ENCODE assay signal across 19 mouse cellular contexts in genomic region chr8:72277244-72277643, GRCm38 (mm10). TPM values are rescaled to one million over a fixed set of nuclear protein-coding genes. Genes with fewer than 3 reads are reported as not detected.
A peak's percentile ranks its signal among the peaks of the same experiment; 100 is the strongest.
DNase-seq lines count a peak whose midpoint lies in the region; ATAC-seq and TF ChIP-seq lines count a peak whose summit lies in the region.
"Had no signal": no experiment of that assay in that cellular context is flagged by ENCODE, and none has a peak within 500 bp of the region (broad histone marks: within the 10 kb centered on the region; RNA-seq: fewer than 3 reads in every experiment).

No protein-coding gene starts in this region.

- ATAC-seq in G1E (ENCODE audit: extremely low read depth, insufficient number of reproducible peaks, low FRiP score, poor library complexity, severe bottlenecking): peak; percentile 86
- peak; percentile 55 for ATAC-seq in megakaryocyte progenitor cell, adult 5-6 weeks (replicated peaks; ENCODE audit: poor library complexity)
- ATAC-seq: midbrain, embryonic 15.5 days had no signal

- peaks cover 65% of the 10 kb centered on the region for H3K4me1 ChIP-seq in G1E (ENCODE audit: insufficient read depth, low read depth, low read length)
- H3K4me1 ChIP-seq: embryonic facial prominence, embryonic 10.5 days; hindbrain, embryonic 15.5 days; midbrain, embryonic 15.5 days; neural tube, embryonic 12.5 days had no signal

- H3K4me3 ChIP-seq in G1E (ENCODE audit: low read depth, low read length): peak overlapping the region; percentile 39; the same call in 1 of the 2 replicates
- H3K4me3 ChIP-seq: embryonic facial prominence, embryonic 10.5 days; hindbrain, embryonic 15.5 days; midbrain, embryonic 15.5 days; neural tube, embryonic 12.5 days had no signal

- no peaks in the 10 kb centered on the region for H3K36me3 ChIP-seq in G1E (replicated peaks)
- H3K36me3 ChIP-seq: embryonic facial prominence, embryonic 10.5 days; hindbrain, embryonic 15.5 days; midbrain, embryonic 15.5 days; neural tube, embryonic 12.5 days had no signal

- H3K9me3 ChIP-seq in G1E (replicated peaks): no peaks in the 10 kb centered on the region; the same call in 1 of the 2 replicates
- H3K9me3 ChIP-seq: embryonic facial prominence, embryonic 10.5 days; hindbrain, embryonic 15.5 days; midbrain, embryonic 15.5 days; neural tube, embryonic 12.5 days had no signal

- no peak for TF ChIP-seq CTCF in G1E (IDR thresholded peaks at IDR 0.05; ENCODE audit: low read depth, low read length)

- peak; percentile 83 for DNase-seq in CD4-positive helper T cell, adult 2 months (ENCODE audit: low read depth, low spot score)
- peak; percentile 83 for DNase-seq in G1E (ENCODE audit: low spot score)
- peak; percentile 34 for DNase-seq in liver
- no peak for DNase-seq in adrenal gland, adult 2 months
- no peak for DNase-seq in gastrocnemius, postnatal 10 days
- no peak for DNase-seq in cerebellum, postnatal 36 days
- DNase-seq: adrenal gland, adult 8-10 months; cerebellum, adult 2 months; gastrocnemius, postnatal 14 days; heart, postnatal 10 days; kidney, adult 8-10 months; kidney, postnatal 36 days; lung, adult 18-20 months; lung, postnatal 4 days had no signal

- peaks cover 11% of the 10 kb centered on the region for H3K27me3 ChIP-seq in G1E (ENCODE audit: insufficient read depth, low read length)
- H3K27me3 ChIP-seq: hindbrain, embryonic 15.5 days; midbrain, embryonic 15.5 days; neural tube, embryonic 12.5 days had no signal

RNA-seq across cellular contexts. Expression of gene Gm10282, which starts 27.8 kb away (rescaled TPM):
- 66.3 and 84.2 TPM in 2 replicates for total RNA-seq in G1E (2014; fragmentation: Nextera tagmentation)
- total RNA-seq in G1E (2017): 80.3 and 87.9 TPM in 2 replicates
- polyA plus RNA-seq in G1E (2012): 164 and 205 TPM in 2 replicates
- total RNA-seq in megakaryocyte progenitor cell, adult 5-6 weeks (2015): 58.7 and 76.6 TPM in 2 replicates
- total RNA-seq in megakaryocyte progenitor cell, adult 5-6 weeks (2017): 68.3 and 86.8 TPM in 2 replicates
- total RNA-seq in adrenal gland, adult 2 months (2021): 10 to 100 TPM in 1 of 2 experiments, 1 to 10 TPM in 1; 6.4 to 17.1 TPM
- 0.10 and 0.33 TPM in 2 replicates for polyA plus RNA-seq in adrenal gland, adult 2 months (2012; rRNA removed)
- 10 to 100 TPM; 14.2 to 15.8 TPM for total RNA-seq in gastrocnemius, postnatal 10 days (2021)

RNA-seq across cellular contexts. Expression of gene Ap1m1, which starts 37.4 kb away (rescaled TPM):
- 49.8 and 62.7 TPM in 2 replicates for total RNA-seq in G1E (2014; fragmentation: Nextera tagmentation)
- 35.0 and 39.4 TPM in 2 replicates for total RNA-seq in G1E (2017)
- 93.8 and 98.3 TPM in 2 replicates for polyA plus RNA-seq in G1E (2012)
- 88.1 and 90.6 TPM in 2 replicates for total RNA-seq in megakaryocyte progenitor cell, adult 5-6 weeks (2015)
- 52.4 and 65.4 TPM in 2 replicates for total RNA-seq in megakaryocyte progenitor cell, adult 5-6 weeks (2017)
- total RNA-seq in adrenal gland, adult 2 months (2021): 10 to 100 TPM; 66.3 to 67.8 TPM
- 62.1 and 75.1 TPM in 2 replicates for polyA plus RNA-seq in adrenal gland, adult 2 months (2012; rRNA removed)
- 10 to 100 TPM; 28.7 to 35.9 TPM for total RNA-seq in gastrocnemius, postnatal 10 days (2021)

RNA-seq across cellular contexts. Expression of gene Klf2, which starts 41.6 kb away (rescaled TPM):
- total RNA-seq in G1E (2014; fragmentation: Nextera tagmentation): not detected in 2 replicates
- 0.11 and 0.12 TPM in 2 replicates for total RNA-seq in G1E (2017)
- 1.1 and 1.9 TPM in 2 replicates for polyA plus RNA-seq in G1E (2012)
- total RNA-seq in megakaryocyte progenitor cell, adult 5-6 weeks (2015): 10.8 and 21.8 TPM in 2 replicates
- 2.0 and 6.6 TPM in 2 replicates for total RNA-seq in megakaryocyte progenitor cell, adult 5-6 weeks (2017)
- 10 to 100 TPM; 34.4 to 53.0 TPM for total RNA-seq in adrenal gland, adult 2 months (2021)
- 94.5 and 128 TPM in 2 replicates for polyA plus RNA-seq in adrenal gland, adult 2 months (2012; rRNA removed)
- 10 to 100 TPM; 25.2 to 31.9 TPM for total RNA-seq in gastrocnemius, postnatal 10 days (2021)

RNA-seq across cellular contexts. Expression of gene Fam32a, which starts 57.7 kb away (rescaled TPM):
- total RNA-seq in G1E (2014; fragmentation: Nextera tagmentation): 17.1 and 20.7 TPM in 2 replicates
- 32.7 and 34.8 TPM in 2 replicates for total RNA-seq in G1E (2017)
- polyA plus RNA-seq in G1E (2012): 49.4 and 50.9 TPM in 2 replicates
- total RNA-seq in megakaryocyte progenitor cell, adult 5-6 weeks (2015): 40.5 and 44.9 TPM in 2 replicates
- total RNA-seq in megakaryocyte progenitor cell, adult 5-6 weeks (2017): 37.5 and 39.1 TPM in 2 replicates
- 10 to 100 TPM; 58.6 to 63.8 TPM for total RNA-seq in adrenal gland, adult 2 months (2021)
- 21.0 and 23.3 TPM in 2 replicates for polyA plus RNA-seq in adrenal gland, adult 2 months (2012; rRNA removed)
- total RNA-seq in gastrocnemius, postnatal 10 days (2021): 10 to 100 TPM; 14.7 to 17.9 TPM

Comparison
In these comparisons a context has a peak if more than half of its experiments do, and no peak if none do; other contexts are left out.
1. DNase-seq: peak in CD4-positive helper T cell, adult 2 months (single experiment), G1E (single experiment) and liver (single experiment); none in adrenal gland, adult 2 months (single experiment), gastrocnemius, postnatal 10 days (single experiment) and cerebellum, postnatal 36 days (0 of 2).